Mouse (Mus musculus) liver, postnatal 0 days (tissue): ENCODE results near the gene Hpse2.

Experiments used
- CTCF ChIP-seq: sonication (generic); IDR thresholded peaks from 2 replicates; pipeline ENCODE4 v1.5.1; 2016; ENCODE audit warnings: antibody characterized with exemption, low read depth
- EP300 ChIP-seq: IDR thresholded peaks from 2 replicates; pipeline ENCODE4 v1.6.1; 2016; ENCODE audit warnings: antibody characterized with exemption, low read depth, mild to moderate bottlenecking

GRCm38 (mm10) chr19:42877653-42878052 lies 510.5 kb downstream of the Hpse2 start:
- no peak for TF ChIP-seq CTCF
- TF ChIP-seq EP300, result no peak
